Mouse (Mus musculus) midbrain, embryonic 15.5 days (tissue): ENCODE results near the gene Adgrf1. TPM values are rescaled to one million over a fixed set of nuclear protein-coding genes. Genes with fewer than 3 reads are reported as not detected.

ENCODE experiments used
- ATAC-seq: fragments of 200-750 bp; cut with Nextera tagmentation; replicated peaks from 2 replicates; pipeline ENCODE4 v1.8.0; 2017; ENCODE audit warnings: moderate TSS enrichment
- H3K27ac ChIP-seq: fragments of 300-500 bp; sonication (generic); 2 replicates; pipeline ENCODE4 v1.5.1; 2015; ENCODE audit warnings: mild to moderate bottlenecking, inconsistent platforms
- H3K27me3 ChIP-seq: fragments of 300-500 bp; sonication (generic); replicated peaks from 2 replicates; pipeline ENCODE4 v1.6.1; 2015; ENCODE audit warnings: inconsistent platforms
- H3K36me3 ChIP-seq: fragments of 300-500 bp; sonication (generic); replicated peaks from 2 replicates; pipeline ENCODE4 v1.6.1; 2015; ENCODE audit warnings: inconsistent platforms
- H3K4me1 ChIP-seq: fragments of 300-500 bp; sonication (generic); 2 replicates; pipeline ENCODE4 v1.6.1; 2015; ENCODE audit warnings: inconsistent platforms
- H3K4me2 ChIP-seq: fragments of 300-500 bp; sonication (generic); 2 replicates; pipeline ENCODE4 v1.6.1; 2015; ENCODE audit warnings: inconsistent platforms, mild to moderate bottlenecking, moderate library complexity
- H3K4me3 ChIP-seq: fragments of 300-500 bp; sonication (generic); 2 replicates; pipeline ENCODE4 v1.5.1; 2015; ENCODE audit warnings: mild to moderate bottlenecking, inconsistent platforms
- H3K9ac ChIP-seq: fragments of 300-500 bp; sonication (generic); 2 replicates; pipeline ENCODE4 v1.6.1; 2015; ENCODE audit warnings: mild to moderate bottlenecking, inconsistent platforms
- H3K9me3 ChIP-seq: fragments of 300-500 bp; sonication (generic); 2 replicates; pipeline ENCODE4 v1.6.1; 2016; ENCODE audit warnings: inconsistent platforms
- WGBS: fragments of 180-500 bp; shearing (Covaris S2); methylation state at CpG from one replicate; pipeline ENCODE4 v1.1.7; 2015; ENCODE audit warnings: mixed read lengths; 5-methylcytosine and 5-hydroxymethylcytosine counted together
- polyA plus RNA-seq: library from polyadenylated mRNA; unstranded; fragments of >200 nt; fragmentation: Nextera tagmentation; extraction: Ambion mirVana; gene quantifications from 2 replicates; pipeline ENCODE4 v1.2.1, GENCODE M21; 2015

Adgrf1 gene
- polyA plus RNA-seq, 1 experiment from 2014 or later, result not detected

DNA sequence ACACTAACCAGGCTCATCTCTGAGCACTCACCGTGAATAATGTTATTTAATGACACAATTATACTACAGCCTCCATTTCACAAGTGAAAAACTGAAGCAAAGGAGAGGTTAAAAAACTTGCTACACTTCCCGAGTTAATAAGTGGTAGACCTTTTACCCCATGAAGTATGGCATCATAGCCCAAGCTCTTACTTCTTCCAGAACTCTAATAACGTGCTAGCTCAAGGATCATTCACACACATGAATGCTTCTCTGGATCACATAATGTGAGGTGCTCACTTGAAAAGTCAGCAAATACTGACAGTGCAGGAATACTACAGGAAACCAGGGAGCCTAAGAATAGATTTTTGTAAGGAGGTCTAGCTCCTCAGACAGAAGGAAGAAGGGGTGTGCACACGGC lies 102.5 kb downstream of the Adgrf1 start:
- H3K4me3 ChIP-seq, result no peak overlapping the region
- no peak overlapping the region for H3K4me2 ChIP-seq
- no peak for ATAC-seq
- no peak overlapping the region for H3K27ac ChIP-seq
- no peaks in the 10 kb centered on the region for H3K4me1 ChIP-seq
- 78% methylated on average over 4 of the region's 4 CpGs for WGBS
- no peaks in the 10 kb centered on the region for H3K9me3 ChIP-seq
- no peaks in the 10 kb centered on the region for H3K36me3 ChIP-seq
- H3K9ac ChIP-seq, result no peak overlapping the region
- no peaks in the 10 kb centered on the region for H3K27me3 ChIP-seq

DNA sequence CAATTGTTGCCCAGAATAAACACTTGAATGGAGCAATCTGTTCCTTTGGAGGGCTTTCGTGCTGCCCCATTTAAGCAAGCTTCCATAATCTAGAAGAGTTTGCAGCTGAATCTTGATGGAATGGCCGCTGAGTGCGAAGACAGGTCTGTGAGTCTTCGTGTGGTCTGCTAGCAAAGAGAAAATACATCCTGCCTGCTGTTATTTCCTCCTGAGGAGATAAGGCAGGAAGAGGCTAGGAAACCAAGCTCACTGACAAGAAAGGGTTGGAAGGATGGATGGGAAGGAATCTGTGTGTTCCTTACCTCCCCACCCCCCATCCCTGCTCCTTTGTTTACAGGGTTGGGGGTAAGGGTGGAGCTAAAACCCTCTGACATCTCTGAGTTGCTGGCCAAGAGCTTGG lies 103.9 kb downstream of the Adgrf1 start:
- Histone ChIP-seq H3K4me1 (no peaks in the 10 kb centered on the region), H3K4me2 (no peak overlapping the region), H3K9me3 (no peaks in the 10 kb centered on the region), H3K27ac (no peak overlapping the region), H3K27me3 (no peaks in the 10 kb centered on the region), H3K36me3 (no peaks in the 10 kb centered on the region), H3K9ac (no peak overlapping the region), H3K4me3 (no peak overlapping the region)
- ATAC-seq, result no peak
- 56% methylated on average over 4 of the region's 4 CpGs for WGBS

Other genes with a start within 250 kb of the Adgrf1 start
- gene Adgrf5, start 90.1 kb downstream of the Adgrf1 start, polyA plus RNA-seq, result 9.6 and 9.9 TPM in 2 replicates
- gene Mep1a, start 232.5 kb downstream of the Adgrf1 start, polyA plus RNA-seq, result 0.10 TPM in 1 of 2 replicates, not detected in the other